Mouse (Mus musculus) limb, embryonic 12.5 days (tissue): Measurements from ENCODE around the gene Rprd1b. TPM values are rescaled to one million over a fixed set of nuclear protein-coding genes. Genes with fewer than 3 reads are reported as not detected.

Source experiments
- ATAC-seq: fragments of 200-750 bp; cut with Nextera tagmentation; 2 replicates; pipeline ENCODE4 v1.8.0; 2017; ENCODE audit warnings: low read depth, moderate TSS enrichment; ENCODE audit not compliant: insufficient number of reproducible peaks, insufficient read depth, low FRiP score, low TSS enrichment
- H3K27ac ChIP-seq: fragments of 300-500 bp; sonication (generic); 2 replicates; pipeline ENCODE4 v1.5.1; 2016; ENCODE audit warnings: mild to moderate bottlenecking, moderate library complexity
- H3K27me3 ChIP-seq: fragments of 300-500 bp; sonication (generic); 2 replicates; pipeline ENCODE4 v1.6.1; 2016; ENCODE audit warnings: mild to moderate bottlenecking, moderate library complexity
- H3K36me3 ChIP-seq: fragments of 300-500 bp; sonication (generic); 2 replicates; pipeline ENCODE4 v1.6.1; 2016; ENCODE audit warnings: mild to moderate bottlenecking, moderate library complexity
- H3K4me1 ChIP-seq: fragments of 300-500 bp; sonication (generic); replicated peaks from 2 replicates; pipeline ENCODE4 v1.6.1; 2016
- H3K4me2 ChIP-seq: fragments of 300-500 bp; sonication (generic); 2 replicates; pipeline ENCODE4 v1.6.1; 2016; ENCODE audit warnings: mild to moderate bottlenecking, moderate library complexity
- H3K4me3 ChIP-seq: fragments of 300-500 bp; sonication (generic); replicated peaks from 2 replicates; pipeline ENCODE4 v1.5.1; 2016; ENCODE audit warnings: mild to moderate bottlenecking
- H3K9ac ChIP-seq: fragments of 300-500 bp; sonication (generic); replicated peaks from 2 replicates; pipeline ENCODE4 v1.6.1; 2016; ENCODE audit warnings: mild to moderate bottlenecking, moderate library complexity
- H3K9me3 ChIP-seq: fragments of 300-500 bp; sonication (generic); 2 replicates; pipeline ENCODE4 v1.6.1; 2016; ENCODE audit warnings: mild to moderate bottlenecking, moderate library complexity
- WGBS: fragments of 180-500 bp; shearing (Covaris S2); methylation state at CpG from one replicate; pipeline ENCODE4 v1.1.7; 2016; 5-methylcytosine and 5-hydroxymethylcytosine counted together
- polyA plus RNA-seq: library from polyadenylated mRNA; unstranded; fragments of >200 nt; fragmentation: Nextera tagmentation; extraction: Ambion mirVana; gene quantifications from 2 replicates; pipeline ENCODE4 v1.2.1, GENCODE M21; 2016

Gene Rprd1b
- polyA plus RNA-seq, result 55.2 and 57.1 TPM in 2 replicates

DNA sequence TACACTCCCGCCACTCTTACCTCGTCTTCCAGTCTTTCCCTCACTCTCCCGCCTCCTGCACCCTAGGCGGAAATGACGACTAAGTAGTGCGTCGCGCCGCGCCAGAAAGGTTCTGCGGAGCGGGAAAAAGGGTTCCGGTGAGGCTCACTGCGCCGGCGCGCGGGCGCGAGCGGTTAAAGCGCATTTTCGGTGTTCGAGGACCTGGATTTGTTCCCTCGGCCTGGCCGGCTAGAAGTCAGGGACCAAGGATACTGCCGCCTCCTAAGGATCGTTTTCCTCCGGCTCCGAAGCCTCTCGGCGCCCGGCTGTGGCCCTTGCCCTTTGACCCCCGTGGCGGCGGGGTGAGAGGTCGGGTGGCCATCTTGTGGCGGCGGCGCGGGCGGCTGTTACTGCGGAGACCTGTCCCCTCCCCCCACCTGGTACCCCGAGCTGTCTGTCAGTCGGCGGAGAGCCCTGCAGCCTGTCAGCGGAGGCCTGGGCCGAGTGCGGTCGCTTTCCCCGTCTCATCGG, at the start of gene Rprd1b, which contains the start of gene Tti1:
TSS of gene Rprd1b (plus strand) at position 144 of the 510 bp plus-strand sequence.
TSS of gene Tti1 (minus strand) at position 80 of the 510 bp plus-strand sequence.
- Histone ChIP-seq H3K9me3 (no peaks in the 10 kb centered on the region), H3K4me2 (peak within 1 kb of the TSS; percentile 68), H3K36me3 (peaks cover 10% of the 10 kb centered on the region; the same call in 1 of the 2 replicates), H3K27ac (peak within 1 kb of the TSS; percentile 96), H3K4me3 (peak within 1 kb of the TSS; percentile 99), H3K4me1 (peaks cover 31% of the 10 kb centered on the region), H3K27me3 (no peaks in the 10 kb centered on the region), H3K9ac (peak within 1 kb of the TSS; percentile 94)
- peak; percentile 93 for ATAC-seq
- under 1% methylated on average over 52 of the region's 52 CpGs for WGBS

DNA sequence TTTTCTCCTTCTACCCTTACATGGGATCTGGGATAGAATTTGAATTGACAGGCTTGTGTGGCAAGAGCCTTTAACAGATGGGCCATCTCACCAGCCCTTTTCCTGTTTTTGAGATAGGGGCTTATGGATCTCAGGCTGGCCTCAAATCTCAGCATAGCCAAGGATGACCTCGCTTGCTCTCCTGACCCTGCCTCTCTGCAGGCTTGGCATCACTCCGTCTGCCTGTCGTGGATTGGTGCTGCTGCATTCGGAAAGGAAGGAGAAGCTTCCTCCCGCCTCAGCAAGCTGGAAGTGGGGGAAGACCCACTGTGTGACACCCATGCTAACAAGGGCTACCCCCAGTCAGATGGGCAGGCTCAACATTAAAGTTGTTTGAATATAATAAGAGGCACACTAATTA, 49.1 kb upstream of the Rprd1b start:
- 65% methylated on average over 5 of the region's 5 CpGs for WGBS
- Histone ChIP-seq H3K27me3 (peaks cover 18% of the 10 kb centered on the region), H3K9ac (no peak overlapping the region), H3K4me3 (no peak overlapping the region), H3K36me3 (peaks cover 21% of the 10 kb centered on the region; the same call in 1 of the 2 replicates), H3K27ac (no peak overlapping the region), H3K4me1 (peaks cover 21% of the 10 kb centered on the region), H3K4me2 (no peak overlapping the region), H3K9me3 (no peaks in the 10 kb centered on the region)
- no peak for ATAC-seq

DNA sequence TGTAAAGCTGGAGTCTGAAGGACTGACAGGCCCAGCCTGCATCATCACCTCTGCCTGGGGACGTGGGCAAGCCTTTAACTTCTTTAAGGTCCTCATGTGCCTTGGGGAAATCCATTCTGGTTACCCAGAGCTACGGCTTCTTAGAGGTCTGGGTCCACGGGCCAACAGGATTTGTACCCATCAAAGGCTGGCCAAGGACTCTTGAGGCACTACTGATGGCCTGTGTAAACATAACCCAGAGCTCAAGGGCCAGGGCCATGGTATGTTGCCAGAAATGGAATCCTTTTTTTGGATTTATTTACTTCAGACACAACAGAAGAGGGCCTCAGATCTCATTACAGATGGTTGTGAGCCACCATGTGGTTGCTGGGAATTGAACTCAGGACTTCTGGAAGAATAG, 45.6 kb upstream of the Rprd1b start:
- Histone ChIP-seq H3K27ac (no peak overlapping the region), H3K4me3 (no peak overlapping the region), H3K4me1 (no peaks in the 10 kb centered on the region), H3K9me3 (no peaks in the 10 kb centered on the region), H3K4me2 (no peak overlapping the region), H3K9ac (no peak overlapping the region), H3K36me3 (peaks cover 35% of the 10 kb centered on the region), H3K27me3 (no peaks in the 10 kb centered on the region)
- WGBS, result 87% methylated on average over 3 of the region's 3 CpGs
- ATAC-seq, result no peak

DNA sequence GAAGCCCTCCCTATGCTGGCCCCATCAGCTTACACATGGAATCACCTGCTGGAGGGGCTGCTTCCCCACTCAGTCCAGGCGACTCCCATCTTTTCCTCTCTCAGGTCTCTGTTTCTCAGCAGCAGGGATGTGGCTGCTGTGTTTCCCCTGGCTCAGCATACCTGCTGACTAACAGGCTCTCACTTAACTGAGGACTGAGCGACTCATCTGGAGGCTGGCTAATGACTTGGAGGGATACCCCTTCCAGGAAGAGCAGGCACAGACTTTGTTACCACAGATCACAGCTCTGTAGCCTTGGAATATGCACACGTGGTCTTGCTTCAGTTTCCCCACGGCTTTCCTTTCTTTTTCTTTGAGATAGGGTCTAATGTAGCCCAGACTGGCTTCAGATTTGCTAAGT, 45.0 kb upstream of the Rprd1b start:
- Histone ChIP-seq H3K4me3 (no peak overlapping the region), H3K9ac (no peak overlapping the region), H3K9me3 (no peaks in the 10 kb centered on the region), H3K4me2 (no peak overlapping the region), H3K4me1 (no peaks in the 10 kb centered on the region), H3K36me3 (peaks cover 35% of the 10 kb centered on the region), H3K27me3 (no peaks in the 10 kb centered on the region), H3K27ac (no peak overlapping the region)
- WGBS, result 77% methylated on average over 4 of the region's 4 CpGs
- ATAC-seq, result no peak

DNA sequence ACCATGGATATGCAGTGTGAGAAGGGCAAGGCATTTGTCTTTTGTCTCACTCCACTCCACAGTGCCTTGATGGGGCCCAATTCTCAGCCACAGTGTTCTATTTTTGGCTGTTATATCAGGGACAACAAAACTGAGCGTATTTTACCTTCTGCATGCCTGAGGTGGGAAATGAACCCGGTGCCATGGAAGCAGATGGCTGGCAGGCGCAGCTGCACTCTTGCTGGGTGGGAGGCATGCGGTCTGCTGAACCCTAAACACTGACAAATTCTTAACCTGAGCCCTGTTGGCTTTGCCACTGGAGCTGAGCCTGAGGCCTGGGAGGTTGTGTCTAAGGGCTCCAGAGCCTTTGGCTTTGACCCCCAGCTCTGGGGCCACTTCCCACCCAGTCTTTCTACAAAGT, 42.7 kb upstream of the Rprd1b start:
- Histone ChIP-seq H3K9ac (no peak overlapping the region), H3K9me3 (no peaks in the 10 kb centered on the region), H3K4me2 (no peak overlapping the region), H3K27ac (no peak overlapping the region), H3K4me1 (no peaks in the 10 kb centered on the region), H3K27me3 (no peaks in the 10 kb centered on the region), H3K4me3 (no peak overlapping the region), H3K36me3 (peaks cover 46% of the 10 kb centered on the region)
- no peak for ATAC-seq
- WGBS, result 88% methylated on average over 4 of the region's 4 CpGs

DNA sequence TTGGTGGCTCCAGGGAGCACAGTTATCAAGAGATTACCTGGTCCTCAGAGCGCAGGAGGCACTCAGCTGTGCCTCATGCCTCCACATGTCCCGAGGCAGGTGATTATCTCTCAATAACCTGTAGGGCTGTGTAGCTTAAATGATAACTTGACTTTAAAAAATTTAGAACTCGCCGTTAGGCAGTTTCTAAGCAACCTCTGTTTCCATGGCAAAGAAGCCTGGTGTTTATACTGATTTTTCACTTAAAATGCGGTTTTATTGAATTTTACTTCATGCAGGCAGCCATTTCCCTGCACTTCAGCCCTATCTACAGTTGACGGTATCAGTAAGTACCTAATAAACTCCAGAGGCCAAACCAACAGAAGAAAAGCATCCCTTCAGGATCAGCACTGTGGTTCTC, 42.1 kb upstream of the Rprd1b start:
- Histone ChIP-seq H3K36me3 (peaks cover 45% of the 10 kb centered on the region), H3K9ac (no peak overlapping the region), H3K9me3 (no peaks in the 10 kb centered on the region), H3K4me2 (no peak overlapping the region), H3K27me3 (no peaks in the 10 kb centered on the region), H3K4me3 (no peak overlapping the region), H3K27ac (no peak overlapping the region), H3K4me1 (no peaks in the 10 kb centered on the region)
- ATAC-seq, result no peak
- 89% methylated on average over 6 of the region's 6 CpGs for WGBS

DNA sequence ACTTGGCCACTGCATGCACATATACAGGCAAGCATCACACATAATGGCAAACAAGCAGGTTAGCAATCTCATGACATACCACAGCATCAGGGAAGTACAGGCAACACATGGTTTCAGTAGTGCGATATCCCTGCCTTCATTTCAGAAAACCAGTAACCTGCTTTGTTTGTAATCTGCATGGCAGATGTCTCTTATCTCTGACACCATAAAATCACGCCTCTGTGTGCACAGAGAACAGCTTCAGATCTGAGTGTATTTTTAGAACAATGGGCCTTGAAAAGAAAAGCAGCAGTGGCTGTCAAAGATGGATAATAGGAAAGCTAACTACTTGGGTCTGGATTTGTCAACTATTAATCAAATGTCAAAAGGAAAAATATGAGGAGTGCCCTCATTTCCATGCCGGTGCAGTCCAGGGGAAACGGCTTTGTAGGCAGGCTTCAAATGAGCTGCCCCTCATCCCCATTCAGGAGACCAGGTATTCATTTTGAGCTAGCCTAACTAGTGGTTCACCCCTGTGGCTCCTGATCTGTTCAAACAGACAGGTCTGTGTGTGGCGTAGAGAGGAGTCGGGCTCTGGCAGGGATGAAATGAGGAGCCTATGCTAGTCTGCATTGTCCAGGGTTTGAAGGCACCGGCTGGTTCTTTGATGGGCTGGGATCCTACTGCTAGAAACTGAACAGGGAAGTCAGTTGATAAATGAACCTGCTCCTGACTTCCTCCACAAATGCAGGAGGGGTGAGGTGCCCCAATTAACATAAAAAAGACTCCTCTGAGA, 39.7 kb upstream of the Rprd1b start:
- no peak overlapping the region for H3K4me3 ChIP-seq
- ATAC-seq, result no peak
- no peaks in the 10 kb centered on the region for H3K9me3 ChIP-seq
- 78% methylated on average over 7 of the region's 7 CpGs for WGBS
- no peak overlapping the region for H3K9ac ChIP-seq
- H3K4me2 ChIP-seq, result no peak overlapping the region
- peaks cover 52% of the 10 kb centered on the region for H3K36me3 ChIP-seq
- H3K27ac ChIP-seq, result no peak overlapping the region
- no peaks in the 10 kb centered on the region for H3K4me1 ChIP-seq
- H3K27me3 ChIP-seq, result no peaks in the 10 kb centered on the region

DNA sequence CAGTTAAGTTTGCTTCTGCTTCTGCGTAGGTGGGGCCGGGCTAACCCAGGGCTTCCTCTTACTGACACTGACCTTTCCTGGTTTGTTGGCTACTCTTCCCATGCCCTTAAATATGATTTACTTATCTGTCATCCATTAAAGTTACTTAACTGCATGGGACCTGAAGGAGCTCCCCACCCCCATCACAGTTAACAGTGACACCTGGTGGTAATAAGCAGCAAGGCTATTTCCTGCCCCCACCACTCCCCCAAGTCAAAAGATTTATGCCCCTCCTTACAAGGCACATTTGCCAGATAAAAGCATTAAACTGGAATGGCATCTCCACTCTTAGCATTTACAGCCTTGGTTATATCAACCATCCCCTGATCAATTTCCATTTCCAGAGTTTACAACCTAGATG, 38.4 kb upstream of the Rprd1b start:
- no peaks in the 10 kb centered on the region for H3K9me3 ChIP-seq
- no peak overlapping the region for H3K4me2 ChIP-seq
- H3K36me3 ChIP-seq, result peaks cover 66% of the 10 kb centered on the region
- 59% methylated on average over 2 of the region's 2 CpGs for WGBS
- H3K27ac ChIP-seq, result no peak overlapping the region
- no peak overlapping the region for H3K4me3 ChIP-seq
- ATAC-seq, result no peak
- H3K4me1 ChIP-seq, result no peaks in the 10 kb centered on the region
- H3K27me3 ChIP-seq, result no peaks in the 10 kb centered on the region
- H3K9ac ChIP-seq, result no peak overlapping the region

DNA sequence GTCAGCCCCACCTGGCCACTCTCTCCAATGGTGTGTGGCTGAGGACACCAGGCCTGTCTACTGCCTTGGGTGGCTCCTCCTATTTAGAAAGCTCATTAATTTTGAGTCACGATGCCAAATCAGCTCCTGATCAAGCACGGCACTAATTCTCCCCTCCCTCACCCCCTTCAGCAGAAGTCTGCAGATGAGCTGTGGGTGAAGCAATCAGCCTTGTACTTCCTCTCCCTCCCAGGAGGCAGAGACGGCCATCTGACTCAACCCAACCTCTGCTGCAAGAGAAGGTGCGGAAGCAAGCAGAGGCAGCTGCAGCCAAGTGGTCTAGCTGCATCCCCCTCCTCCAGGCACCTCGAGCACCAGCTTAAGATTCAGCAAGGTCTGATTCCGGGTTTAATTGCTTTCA, 37.3 kb upstream of the Rprd1b start:
- no peaks in the 10 kb centered on the region for H3K4me1 ChIP-seq
- no peaks in the 10 kb centered on the region for H3K9me3 ChIP-seq
- WGBS, result 58% methylated on average over 6 of the region's 6 CpGs
- no peak overlapping the region for H3K4me3 ChIP-seq
- ATAC-seq, result no peak
- peaks cover 74% of the 10 kb centered on the region for H3K36me3 ChIP-seq
- H3K9ac ChIP-seq, result no peak overlapping the region
- H3K4me2 ChIP-seq, result no peak overlapping the region
- no peaks in the 10 kb centered on the region for H3K27me3 ChIP-seq
- no peak overlapping the region for H3K27ac ChIP-seq

DNA sequence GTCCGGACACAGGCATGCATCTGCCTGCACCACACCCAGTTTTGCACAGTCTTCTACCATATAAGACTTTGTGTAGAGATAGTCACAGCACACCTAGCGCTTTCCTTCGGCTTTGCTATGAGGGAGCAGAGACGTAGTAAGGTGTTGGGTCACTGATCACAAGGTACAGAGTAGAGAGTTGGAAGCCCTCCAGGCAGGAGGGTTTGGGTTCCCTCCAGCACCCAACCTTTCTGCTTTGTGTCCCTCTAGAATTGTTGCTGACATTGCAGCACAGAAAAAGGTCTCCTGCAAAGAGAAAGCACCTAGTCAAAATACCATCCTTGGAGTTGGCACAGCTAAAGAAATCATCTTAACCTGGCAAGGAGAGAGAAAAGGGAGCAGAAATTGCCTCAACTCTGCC, 35.8 kb upstream of the Rprd1b start:
- 93% methylated on average over 4 of the region's 4 CpGs for WGBS
- Histone ChIP-seq H3K36me3 (peaks cover 77% of the 10 kb centered on the region), H3K27ac (no peak overlapping the region)

DNA sequence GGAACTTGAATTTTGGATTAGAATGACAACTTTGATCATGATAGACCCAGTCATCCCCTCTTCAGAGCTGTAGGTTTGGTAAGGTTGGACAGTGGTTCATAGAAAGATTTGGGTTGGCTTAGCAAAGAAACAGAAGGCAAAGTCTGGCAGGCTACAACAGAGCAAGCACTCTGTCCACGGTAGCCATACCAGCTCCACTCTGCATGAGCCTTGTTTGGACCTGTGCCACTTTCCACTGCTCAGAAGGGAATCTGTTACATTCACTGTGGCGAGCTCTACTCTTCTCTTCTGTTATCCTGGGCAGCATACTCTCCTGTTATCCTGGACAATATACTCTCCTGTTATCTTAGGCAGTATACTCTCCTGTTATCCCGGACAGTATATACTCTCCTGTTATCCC, 29.5 kb upstream of the Rprd1b start:
- H3K4me2 ChIP-seq, result no peak overlapping the region
- H3K4me3 ChIP-seq, result no peak overlapping the region
- no peak for ATAC-seq
- H3K9ac ChIP-seq, result no peak overlapping the region
- H3K27ac ChIP-seq, result no peak overlapping the region
- no peaks in the 10 kb centered on the region for H3K4me1 ChIP-seq
- no peaks in the 10 kb centered on the region for H3K9me3 ChIP-seq
- 90% methylated on average over 3 of the region's 3 CpGs for WGBS
- H3K36me3 ChIP-seq, result peaks cover 67% of the 10 kb centered on the region
- no peaks in the 10 kb centered on the region for H3K27me3 ChIP-seq

More for the DNA sequence above, 35.8 kb upstream of the Rprd1b start:
- Histone ChIP-seq H3K27me3 (no peaks in the 10 kb centered on the region), H3K4me1 (no peaks in the 10 kb centered on the region), H3K9ac (no peak overlapping the region), H3K4me2 (no peak overlapping the region), H3K9me3 (no peaks in the 10 kb centered on the region), H3K4me3 (no peak overlapping the region)
- ATAC-seq, result no peak

DNA sequence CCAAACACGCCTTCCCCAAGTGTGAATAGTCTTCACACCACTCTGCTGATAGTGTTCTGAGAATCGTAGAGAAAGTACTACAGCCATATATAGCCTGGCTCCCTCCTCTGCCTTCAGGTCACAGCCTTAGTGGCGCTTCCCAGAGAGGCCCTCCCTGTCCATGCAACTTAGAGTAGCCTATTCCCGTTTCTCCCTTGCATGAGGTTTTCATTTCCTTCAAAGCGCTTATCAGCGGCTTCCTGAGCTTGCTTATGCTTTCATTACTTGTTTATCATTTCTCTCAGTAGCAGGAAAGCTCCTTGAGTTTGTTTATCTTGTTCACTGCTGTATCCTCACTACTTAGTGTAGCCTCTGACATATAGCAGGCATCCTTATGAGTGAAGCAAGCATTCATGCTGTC, 23.7 kb upstream of the Rprd1b start:
- no peaks in the 10 kb centered on the region for H3K9me3 ChIP-seq
- no peak overlapping the region for H3K9ac ChIP-seq
- H3K36me3 ChIP-seq, result peaks cover 58% of the 10 kb centered on the region
- 77% methylated on average over 6 of the region's 6 CpGs for WGBS
- H3K4me1 ChIP-seq, result no peaks in the 10 kb centered on the region
- H3K4me3 ChIP-seq, result no peak overlapping the region
- no peaks in the 10 kb centered on the region for H3K27me3 ChIP-seq
- ATAC-seq, result no peak
- H3K4me2 ChIP-seq, result no peak overlapping the region
- H3K27ac ChIP-seq, result no peak overlapping the region
